27 mouse cellular contexts compared by ENCODE assay signal in the genomic region with DNA sequence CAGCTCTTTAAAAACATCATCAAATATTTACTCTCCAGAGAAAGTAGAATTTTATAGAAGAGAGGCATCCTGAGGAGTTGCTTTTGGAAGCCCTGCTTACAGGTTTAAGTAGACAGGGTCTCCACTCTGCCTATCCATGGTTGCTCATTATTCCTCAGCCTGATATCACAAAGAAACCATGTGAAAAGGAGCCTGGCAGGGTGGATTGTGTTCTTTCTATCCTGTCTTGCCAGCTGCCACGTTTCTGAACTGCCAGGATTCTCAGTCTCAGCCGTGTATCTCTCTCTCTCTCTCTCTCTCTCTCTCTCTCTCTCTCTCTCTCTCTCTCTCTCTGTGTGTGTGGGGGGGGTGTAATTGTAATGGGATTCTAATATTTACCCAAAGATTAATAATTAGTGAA.
DNase-seq lines count a peak whose midpoint lies in the region; ATAC-seq and TF ChIP-seq lines count a peak whose summit lies in the region.
"Had no signal": no experiment of that assay in that cellular context is flagged by ENCODE, and none has a peak within 500 bp of the region (broad histone marks: within the 10 kb centered on the region; RNA-seq: fewer than 3 reads in every experiment).

No protein-coding gene starts in this region.

- 58% methylated on average over 2 of the region's 2 CpGs for WGBS in forebrain, embryonic 10.5 days
- WGBS in forebrain, embryonic 12.5 days, result 16% methylated on average over 2 of the region's 2 CpGs
- WGBS in forebrain, embryonic 14.5 days, result 4% methylated on average over 2 of the region's 2 CpGs
- 35% methylated on average over 2 of the region's 2 CpGs for WGBS in forebrain, embryonic 11.5 days
- WGBS in midbrain, postnatal 0 days, result 23% methylated on average over 2 of the region's 2 CpGs
- WGBS in midbrain, embryonic 10.5 days, result 56% methylated on average over 2 of the region's 2 CpGs
- WGBS in forebrain, postnatal 0 days, result 7% methylated on average over 2 of the region's 2 CpGs

- peaks cover 55% of the 10 kb centered on the region for H3K4me1 ChIP-seq in forebrain, embryonic 10.5 days
- H3K4me1 ChIP-seq in forebrain, embryonic 12.5 days, result peaks cover 41% of the 10 kb centered on the region
- peaks cover 29% of the 10 kb centered on the region; the same call in 1 of the 2 replicates for H3K4me1 ChIP-seq in forebrain, embryonic 14.5 days (ENCODE audit: control insufficient read depth, insufficient read depth, low read length)
- H3K4me1 ChIP-seq in forebrain, embryonic 11.5 days (replicated peaks; ENCODE audit: control insufficient read depth, insufficient read depth, low read length), result peaks cover 11% of the 10 kb centered on the region; the same call in 1 of the 2 replicates
- H3K4me1 ChIP-seq in midbrain, postnatal 0 days (ENCODE audit: insufficient read depth, low read length), result 0 out of 2 replicates have a peak, but pooled peaks cover 3% of the 10 kb centered on the region
- H3K4me1 ChIP-seq in midbrain, embryonic 10.5 days, result peaks cover 61% of the 10 kb centered on the region
- H3K4me1 ChIP-seq in forebrain, postnatal 0 days (ENCODE audit: insufficient read depth), result no peaks in the 10 kb centered on the region

- ATAC-seq in forebrain, embryonic 12.5 days (ENCODE audit: low FRiP score), result no peak
- ATAC-seq in forebrain, embryonic 14.5 days, result no peak
- no peak for ATAC-seq in forebrain, embryonic 11.5 days (replicated peaks; ENCODE audit: low FRiP score)
- ATAC-seq in midbrain, postnatal 0 days (ENCODE audit: low FRiP score), result no peak
- ATAC-seq in forebrain, postnatal 0 days, result peak; percentile 36; the same call in 1 of the 2 replicates
- ATAC-seq: activated CD4-positive, CD25-positive, alpha-beta regulatory T cell, adult 4 months; CD4-positive, CD25-positive, alpha-beta regulatory T cell, adult 4 months; Patski had no signal

- H3K9ac ChIP-seq in forebrain, embryonic 12.5 days, result no peak overlapping the region
- no peak overlapping the region for H3K9ac ChIP-seq in forebrain, embryonic 14.5 days (ENCODE audit: low read length)
- H3K9ac ChIP-seq in forebrain, embryonic 11.5 days (ENCODE audit: low read length), result no peak overlapping the region
- no peak overlapping the region for H3K9ac ChIP-seq in midbrain, postnatal 0 days (replicated peaks; ENCODE audit: low read length, poor library complexity, severe bottlenecking)
- H3K9ac ChIP-seq in forebrain, postnatal 0 days, result no peak overlapping the region
- H3K9ac ChIP-seq: embryonic facial prominence, embryonic 13.5 days; embryonic facial prominence, embryonic 15.5 days had no signal

- no peak overlapping the region for H3K4me3 ChIP-seq in forebrain, embryonic 10.5 days
- H3K4me3 ChIP-seq in forebrain, embryonic 12.5 days (replicated peaks), result no peak overlapping the region
- no peak overlapping the region for H3K4me3 ChIP-seq in forebrain, embryonic 14.5 days (ENCODE audit: low read depth, low read length)
- no peak overlapping the region for H3K4me3 ChIP-seq in forebrain, embryonic 11.5 days (ENCODE audit: low read depth, low read length)
- H3K4me3 ChIP-seq in midbrain, postnatal 0 days (ENCODE audit: low read depth, low read length), result no peak overlapping the region
- H3K4me3 ChIP-seq in midbrain, embryonic 10.5 days, result no peak overlapping the region
- H3K4me3 ChIP-seq in forebrain, postnatal 0 days (ENCODE audit: low read depth, low read length), result no peak overlapping the region
- H3K4me3 ChIP-seq: embryonic facial prominence, embryonic 13.5 days; embryonic facial prominence, embryonic 15.5 days; erythroblast, embryonic 14.5 days had no signal

- no peak for DNase-seq in forebrain, embryonic 10.5 days (ENCODE audit: extremely low spot score, low spot score)
- peak; percentile 74 for DNase-seq in forebrain, embryonic 14.5 days (ENCODE audit: low spot score)
- DNase-seq in forebrain, embryonic 11.5 days (ENCODE audit: low spot score), result no peak
- peak; percentile 24 for DNase-seq in midbrain, postnatal 0 days (ENCODE audit: low spot score)
- no peak for DNase-seq in midbrain, embryonic 10.5 days (ENCODE audit: low spot score)
- DNase-seq in forebrain, postnatal 0 days, result no peak
- DNase-seq in frontal cortex, postnatal 25 days (ENCODE audit: low spot score in 2 of 2), result no peak
- DNase-seq: adrenal gland, adult 8-10 months; adrenal gland, postnatal 14 days; adrenal gland, postnatal 36 days; B cell, adult 2 months; cerebellum, adult 11 months; cerebellum, adult 18-20 months; cerebellum, adult 8-10 months; cerebellum, adult 9-11 months; cerebellum, postnatal 14 days; cerebellum, postnatal 36 days; embryo, embryonic 11 days had no signal

- no peaks in the 10 kb centered on the region for H3K27me3 ChIP-seq in forebrain, embryonic 10.5 days (ENCODE audit: poor library complexity, severe bottlenecking)
- no peaks in the 10 kb centered on the region for H3K27me3 ChIP-seq in forebrain, embryonic 12.5 days
- no peaks in the 10 kb centered on the region for H3K27me3 ChIP-seq in forebrain, embryonic 14.5 days (replicated peaks; ENCODE audit: control insufficient read depth, insufficient read depth, low read length)
- H3K27me3 ChIP-seq in forebrain, embryonic 11.5 days (ENCODE audit: control insufficient read depth, insufficient read depth, low read length), result no peaks in the 10 kb centered on the region
- H3K27me3 ChIP-seq in midbrain, postnatal 0 days (ENCODE audit: insufficient read depth, low read length), result no peaks in the 10 kb centered on the region
- no peaks in the 10 kb centered on the region for H3K27me3 ChIP-seq in midbrain, embryonic 10.5 days (ENCODE audit: low read depth, poor library complexity, severe bottlenecking)
- no peaks in the 10 kb centered on the region for H3K27me3 ChIP-seq in forebrain, postnatal 0 days (ENCODE audit: insufficient read depth, low read length)
- H3K27me3 ChIP-seq: CH12.LX had no signal

- peak overlapping the region; percentile 71; the same call in 1 of the 2 replicates for H3K27ac ChIP-seq in forebrain, embryonic 10.5 days
- H3K27ac ChIP-seq in forebrain, embryonic 12.5 days, result no peak overlapping the region
- no peak overlapping the region for H3K27ac ChIP-seq in forebrain, embryonic 14.5 days (ENCODE audit: low read depth, low read length)
- H3K27ac ChIP-seq in forebrain, embryonic 11.5 days (ENCODE audit: low read depth, low read length), result no peak overlapping the region
- H3K27ac ChIP-seq in midbrain, postnatal 0 days (ENCODE audit: low read depth, low read length), result no peak overlapping the region
- H3K27ac ChIP-seq in midbrain, embryonic 10.5 days (replicated peaks), result no peak overlapping the region
- H3K27ac ChIP-seq in forebrain, postnatal 0 days (ENCODE audit: low read depth, low read length), result no peak overlapping the region
- H3K27ac ChIP-seq: embryonic facial prominence, embryonic 13.5 days; embryonic facial prominence, embryonic 15.5 days had no signal

- no peak for TF ChIP-seq CTCF in midbrain, postnatal 0 days (IDR thresholded peaks at IDR 0.05)
- no peak for TF ChIP-seq CTCF in forebrain, postnatal 0 days (IDR thresholded peaks at IDR 0.05; ENCODE audit: low read depth)

- no peak overlapping the region for H3K4me2 ChIP-seq in forebrain, embryonic 12.5 days
- H3K4me2 ChIP-seq in forebrain, embryonic 14.5 days (ENCODE audit: low read length), result no peak overlapping the region
- H3K4me2 ChIP-seq in forebrain, embryonic 11.5 days (ENCODE audit: low read depth, low read length, severe bottlenecking), result no peak overlapping the region
- no peak overlapping the region for H3K4me2 ChIP-seq in midbrain, postnatal 0 days (ENCODE audit: low read depth, low read length, poor library complexity, severe bottlenecking)
- H3K4me2 ChIP-seq in forebrain, postnatal 0 days (ENCODE audit: low read depth), result no peak overlapping the region
- H3K4me2 ChIP-seq: embryonic facial prominence, embryonic 13.5 days; embryonic facial prominence, embryonic 15.5 days had no signal

- no peaks in the 10 kb centered on the region for H3K9me3 ChIP-seq in forebrain, embryonic 10.5 days
- no peaks in the 10 kb centered on the region for H3K9me3 ChIP-seq in forebrain, embryonic 12.5 days
- no peaks in the 10 kb centered on the region for H3K9me3 ChIP-seq in forebrain, embryonic 14.5 days (replicated peaks; ENCODE audit: control insufficient read depth, low read length)
- H3K9me3 ChIP-seq in forebrain, embryonic 11.5 days (ENCODE audit: control insufficient read depth, low read length), result no peaks in the 10 kb centered on the region
- H3K9me3 ChIP-seq in midbrain, postnatal 0 days (ENCODE audit: low read length), result no peaks in the 10 kb centered on the region
- H3K9me3 ChIP-seq in midbrain, embryonic 10.5 days (replicated peaks), result no peaks in the 10 kb centered on the region
- no peaks in the 10 kb centered on the region for H3K9me3 ChIP-seq in forebrain, postnatal 0 days (ENCODE audit: low read length)
- H3K9me3 ChIP-seq: embryonic facial prominence, embryonic 13.5 days; embryonic facial prominence, embryonic 15.5 days had no signal

- no peaks in the 10 kb centered on the region for H3K36me3 ChIP-seq in forebrain, embryonic 10.5 days (replicated peaks)
- H3K36me3 ChIP-seq in forebrain, embryonic 12.5 days (replicated peaks), result no peaks in the 10 kb centered on the region
- H3K36me3 ChIP-seq in forebrain, embryonic 14.5 days (ENCODE audit: control insufficient read depth, insufficient read depth, low read length), result no peaks in the 10 kb centered on the region
- no peaks in the 10 kb centered on the region for H3K36me3 ChIP-seq in forebrain, embryonic 11.5 days (ENCODE audit: control insufficient read depth, insufficient read depth, low read length)
- no peaks in the 10 kb centered on the region for H3K36me3 ChIP-seq in midbrain, postnatal 0 days (ENCODE audit: insufficient read depth, low read length)
- no peaks in the 10 kb centered on the region for H3K36me3 ChIP-seq in midbrain, embryonic 10.5 days
- H3K36me3 ChIP-seq in forebrain, postnatal 0 days (ENCODE audit: insufficient read depth), result no peaks in the 10 kb centered on the region
- H3K36me3 ChIP-seq: embryonic facial prominence, embryonic 13.5 days; embryonic facial prominence, embryonic 15.5 days; G1E had no signal

Comparison
In these comparisons a context has a peak if more than half of its experiments do, and no peak if none do; other contexts are left out.
1. DNase-seq: peak in forebrain, embryonic 14.5 days (single experiment) and midbrain, postnatal 0 days (single experiment); none in forebrain, embryonic 10.5 days (single experiment), forebrain, embryonic 11.5 days (single experiment), midbrain, embryonic 10.5 days (single experiment), forebrain, postnatal 0 days (single experiment) and frontal cortex, postnatal 25 days (0 of 2).